Mouse (Mus musculus) olfactory bulb, adult 2 months (tissue): ENCODE measurements around the gene Tekt4. TPM values are rescaled to one million over a fixed set of nuclear protein-coding genes. Genes with fewer than 3 reads are reported as not detected.

Experiments used
- H3K27ac ChIP-seq: fragments of 200-500 bp; 2 replicates; pipeline ENCODE4 v1.5.1; 2012; ENCODE audit warnings: low read depth, low read length; ENCODE audit not compliant: insufficient read depth
- H3K4me1 ChIP-seq: fragments of 200-500 bp; 2 replicates; pipeline ENCODE4 v1.6.1; 2012; ENCODE audit warnings: low read length; ENCODE audit not compliant: control insufficient read depth, insufficient read depth
- H3K4me3 ChIP-seq: fragments of 200-500 bp; 2 replicates; pipeline ENCODE4 v1.5.1; 2012; ENCODE audit warnings: mild to moderate bottlenecking, low read depth, low read length, moderate library complexity; ENCODE audit not compliant: insufficient read depth
- CTCF ChIP-seq: fragments of 200-500 bp; IDR thresholded peaks from 2 replicates; pipeline ENCODE4 v1.5.1; 2012; ENCODE audit warnings: low read depth, mild to moderate bottlenecking, low read length, moderate library complexity; ENCODE audit not compliant: insufficient read depth
- POLR2A ChIP-seq: fragments of 200-500 bp; IDR thresholded peaks from 2 replicates; pipeline ENCODE4 v1.6.1; 2012; ENCODE audit warnings: mild to moderate bottlenecking, low read depth, low read length, moderate library complexity; ENCODE audit not compliant: insufficient read depth
- WGBS: fragments of 180-500 bp; shearing (Covaris S2); methylation state at CpG from one replicate; pipeline ENCODE4 v1.1.7; 2018; 5-methylcytosine and 5-hydroxymethylcytosine counted together
- polyA plus RNA-seq: library from polyadenylated mRNA; stranded (reverse); fragments of >200 nt; gene quantifications from 2 replicates; pipeline ENCODE4 v1.2.4, GENCODE M21; 2012; ENCODE audit warnings: low replicate concordance; ENCODE audit not compliant: missing spikeins, insufficient read depth, insufficient read length

Tekt4 gene
- polyA plus RNA-seq, 1 experiment = not detected

DNA sequence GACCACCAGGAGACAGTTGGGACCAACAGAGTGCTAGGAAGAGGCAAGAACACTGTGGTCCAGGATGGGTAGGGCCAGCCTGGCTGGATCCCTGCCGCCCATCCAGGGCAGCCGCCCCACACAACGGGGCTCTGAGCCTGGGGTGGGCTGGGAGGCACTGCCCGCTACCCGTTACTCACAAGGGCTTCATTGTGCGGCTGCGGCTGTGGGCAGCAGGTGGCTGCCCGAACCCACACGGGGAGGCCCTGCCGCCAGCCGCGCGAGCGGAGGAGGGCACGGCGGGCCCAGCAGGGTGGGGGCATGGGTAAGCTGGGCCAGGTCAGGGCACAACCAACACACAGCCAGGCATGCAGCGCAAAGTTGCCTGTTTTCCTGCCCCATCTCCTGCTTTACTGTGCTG is 63.7 kb downstream of the Tekt4 start:
- H3K4me1 ChIP-seq = peaks cover 13% of the 10 kb centered on the region
- TF ChIP-seq CTCF = no peak
- no peak overlapping the region for H3K4me3 ChIP-seq
- 49% methylated on average over 17 of the region's 17 CpGs for WGBS
- H3K27ac ChIP-seq = no peak overlapping the region

DNA sequence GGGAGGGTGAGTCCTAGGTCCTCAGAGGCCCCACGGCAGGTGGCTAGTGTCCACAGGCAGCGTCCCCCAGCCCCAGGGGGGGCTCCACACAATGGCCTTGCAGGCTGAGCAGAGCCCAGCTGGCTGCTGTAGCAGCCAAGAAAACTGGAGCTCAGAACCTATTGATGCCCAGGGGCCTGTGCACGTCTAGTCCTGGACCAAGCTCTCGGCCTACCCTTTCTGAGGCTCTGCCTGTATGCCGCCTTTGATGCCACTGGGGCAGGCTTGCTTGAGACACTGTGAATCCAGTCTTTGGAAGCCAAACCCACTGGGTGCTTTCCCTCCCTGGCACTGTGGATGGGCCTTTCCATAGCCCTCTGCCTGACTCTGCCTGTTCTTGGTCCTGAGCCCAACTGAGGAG is 65.1 kb downstream of the Tekt4 start:
- no peak overlapping the region for H3K27ac ChIP-seq
- 68% methylated on average over 5 of the region's 5 CpGs for WGBS
- no peak for TF ChIP-seq CTCF
- no peak for TF ChIP-seq POLR2A
- H3K4me3 ChIP-seq = no peak overlapping the region
- peaks cover 18% of the 10 kb centered on the region for H3K4me1 ChIP-seq

DNA sequence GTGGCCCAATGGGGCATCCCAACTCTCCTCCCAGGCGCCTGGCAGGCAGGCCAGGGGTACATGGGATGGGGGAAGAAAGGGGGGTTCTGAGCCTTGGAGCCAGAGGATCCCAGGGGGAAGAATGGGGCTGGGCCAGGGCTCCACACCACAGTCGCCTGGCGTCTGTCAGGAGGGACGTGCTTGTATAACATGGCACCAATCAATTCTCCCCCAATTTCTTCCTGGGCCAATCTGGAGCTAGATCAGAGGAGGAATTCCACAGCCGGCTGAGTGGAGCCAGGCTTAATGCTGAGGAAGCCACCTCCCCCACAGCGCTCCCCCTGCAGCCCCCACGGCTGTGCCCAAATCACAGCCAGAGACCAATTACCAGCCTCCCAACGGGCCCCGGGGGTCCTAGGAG is 66.1 kb downstream of the Tekt4 start:
- TF ChIP-seq CTCF (no peak), POLR2A (no peak)
- H3K4me1 ChIP-seq = peaks cover 18% of the 10 kb centered on the region
- 57% methylated on average over 9 of the region's 9 CpGs for WGBS
- no peak overlapping the region for H3K27ac ChIP-seq
- H3K4me3 ChIP-seq = no peak overlapping the region

DNA sequence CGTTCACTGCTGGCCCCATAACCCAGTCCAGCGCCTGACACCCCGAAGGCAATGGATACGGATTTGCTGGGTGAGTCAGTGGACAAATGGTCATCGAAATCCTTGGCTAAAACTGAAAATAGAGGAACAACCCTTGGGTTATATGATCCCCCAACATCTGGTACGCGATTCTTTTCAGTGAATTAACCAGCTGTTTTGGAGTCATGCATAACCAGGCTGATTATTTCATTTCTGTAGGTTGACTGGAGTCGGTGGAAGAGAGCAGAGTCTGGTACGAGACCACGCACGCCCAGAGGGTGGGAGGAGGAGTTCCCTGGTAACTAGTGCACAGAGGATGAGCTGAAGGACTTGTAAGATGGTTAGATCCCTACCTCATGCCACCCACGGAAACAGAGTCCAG is 67.7 kb downstream of the Tekt4 start:
- no peak overlapping the region for H3K4me3 ChIP-seq
- peaks cover 20% of the 10 kb centered on the region for H3K4me1 ChIP-seq
- H3K27ac ChIP-seq = no peak overlapping the region
- TF ChIP-seq POLR2A (no peak), CTCF (no peak)
- 83% methylated on average over 12 of the region's 12 CpGs for WGBS

Other genes starting within 250 kb of the Tekt4 start
- gene Gnptg, start 214.5 kb upstream of the Tekt4 start, polyA plus RNA-seq = not detected in 2 replicates
- not detected in 2 replicates for gene Tsr3, start 214.4 kb upstream of the Tekt4 start, polyA plus RNA-seq
- not detected in 2 replicates for gene Baiap3, start 198.3 kb upstream of the Tekt4 start, polyA plus RNA-seq
- gene Ube2i, start 180.0 kb upstream of the Tekt4 start, polyA plus RNA-seq = 452 TPM in 1 of 2 replicates, not detected in the other
- gene Prss34, start 156.2 kb upstream of the Tekt4 start, polyA plus RNA-seq = not detected in 2 replicates
- gene Prss28, start 146.0 kb upstream of the Tekt4 start, polyA plus RNA-seq = not detected in 2 replicates
- gene Prss29, start 136.0 kb upstream of the Tekt4 start, polyA plus RNA-seq = not detected in 2 replicates
- gene Tpsab1, start 109.1 kb upstream of the Tekt4 start, polyA plus RNA-seq = not detected in 2 replicates
- not detected in 2 replicates for gene Tpsb2, start 88.3 kb upstream of the Tekt4 start, polyA plus RNA-seq
- gene Tpsg1, start 85.3 kb upstream of the Tekt4 start, polyA plus RNA-seq = not detected in 2 replicates
- not detected in 2 replicates for gene Cacna1h, start 20.8 kb upstream of the Tekt4 start, polyA plus RNA-seq
- not detected in 2 replicates for gene Sstr5, start 42.7 kb downstream of the Tekt4 start, polyA plus RNA-seq
- gene Sox8, start 116.1 kb downstream of the Tekt4 start, polyA plus RNA-seq = not detected in 2 replicates
- gene Lmf1, start 124.5 kb downstream of the Tekt4 start, polyA plus RNA-seq = not detected in 2 replicates